Mouse (Mus musculus) lung, embryonic 16.5 days (tissue): ENCODE results near the gene Tmem234. TPM values are rescaled to one million over a fixed set of nuclear protein-coding genes. Genes with fewer than 3 reads are reported as not detected.
A peak's percentile ranks its signal among the peaks of the same experiment; 100 is the strongest.

ENCODE experiments used
- ATAC-seq: fragments of 200-750 bp; cut with Nextera tagmentation; 2 replicates; pipeline ENCODE4 v1.8.0; 2017; ENCODE audit warnings: low read depth, mild to moderate bottlenecking, moderate library complexity
- H3K27ac ChIP-seq: fragments of 300-500 bp; sonication (generic); 2 replicates; pipeline ENCODE4 v1.5.1; 2014; ENCODE audit warnings: mild to moderate bottlenecking, control low read depth, low read length
- H3K27me3 ChIP-seq: fragments of 300-500 bp; sonication (generic); 2 replicates; pipeline ENCODE4 v1.6.1; 2014; ENCODE audit warnings: low read depth, low read length, mixed read lengths; ENCODE audit not compliant: control insufficient read depth, insufficient read depth
- H3K36me3 ChIP-seq: fragments of 300-500 bp; sonication (generic); 2 replicates; pipeline ENCODE4 v1.6.1; 2014; ENCODE audit warnings: low read length; ENCODE audit not compliant: control insufficient read depth, insufficient read depth
- H3K4me1 ChIP-seq: fragments of 300-500 bp; sonication (generic); replicated peaks from 2 replicates; pipeline ENCODE4 v1.6.1; 2014; ENCODE audit warnings: low read length, mixed read lengths; ENCODE audit not compliant: control insufficient read depth, insufficient read depth
- H3K4me2 ChIP-seq: fragments of 300-500 bp; sonication (generic); 2 replicates; pipeline ENCODE4 v1.6.1; 2014; ENCODE audit warnings: low read depth, low read length, control low read depth
- H3K4me3 ChIP-seq: fragments of 300-500 bp; sonication (generic); 2 replicates; pipeline ENCODE4 v1.5.1; 2014; ENCODE audit warnings: mild to moderate bottlenecking, low read length, control low read depth
- H3K9ac ChIP-seq: fragments of 300-500 bp; sonication (generic); 2 replicates; pipeline ENCODE4 v1.6.1; 2014; ENCODE audit warnings: low read length, control low read depth
- H3K9me3 ChIP-seq: fragments of 300-500 bp; sonication (generic); 2 replicates; pipeline ENCODE4 v1.6.1; 2016; ENCODE audit warnings: low read length; ENCODE audit not compliant: control insufficient read depth
- WGBS: fragments of 180-500 bp; shearing (Covaris S2); extraction: QIAGEN DNeasy Blood & Tissue Kit; methylation state at CpG from one replicate; pipeline ENCODE4 v1.1.7; 2014; 5-methylcytosine and 5-hydroxymethylcytosine counted together
- microRNA-seq: library from miRNA; unstranded; fragments of <30 nt; microRNA quantifications from one replicate; pipeline ENCODE4, GENCODE M21; 2016
- polyA plus RNA-seq: library from polyadenylated mRNA; unstranded; fragments of >200 nt; fragmentation: Nextera tagmentation; extraction: Ambion mirVana; gene quantifications from 2 replicates; pipeline ENCODE4 v1.2.1, GENCODE M21; 2015

Tmem234 gene
- polyA plus RNA-seq, 1 experiment from 2014 or later, result 190 TPM

DNA sequence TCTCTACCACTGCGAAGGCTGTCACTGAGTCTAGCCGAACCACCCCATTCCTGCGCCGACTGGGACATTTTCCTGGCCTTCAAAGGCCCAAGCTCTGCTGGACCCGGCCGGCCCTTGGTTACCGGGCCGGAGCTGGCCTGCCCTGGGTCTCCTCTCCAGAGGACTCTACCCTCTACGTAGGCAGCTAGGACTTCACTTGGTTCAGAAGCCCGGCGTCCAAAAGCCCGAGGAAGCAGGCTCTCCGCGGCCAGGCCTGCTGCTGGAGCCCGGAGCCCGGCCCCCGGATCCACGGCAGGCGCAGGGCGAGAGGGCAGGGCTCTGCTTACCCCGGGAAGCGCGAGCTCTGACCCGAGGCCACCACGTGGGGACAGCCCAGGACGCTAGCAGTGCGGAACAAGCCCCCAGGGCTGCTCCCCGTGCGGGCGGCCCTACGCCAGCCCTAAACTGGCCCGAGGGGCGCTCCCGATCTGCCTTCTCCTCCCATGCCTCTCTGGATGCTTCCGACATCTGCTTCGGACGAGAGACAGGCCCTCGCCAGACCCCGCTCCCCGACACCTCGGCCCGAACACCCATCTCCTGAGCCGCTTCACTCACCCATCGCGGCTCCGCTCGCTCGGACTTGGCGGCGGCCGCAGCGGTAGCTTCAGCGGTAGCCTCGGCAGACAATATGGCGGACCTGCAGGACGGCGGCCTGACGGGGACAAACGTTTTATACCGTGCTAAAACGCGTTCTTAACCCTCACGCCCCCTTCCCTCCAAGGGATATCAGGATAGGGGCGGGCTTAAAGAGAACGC, 71.8 kb downstream of the Tmem234 start, which contains the start of gene Kpna6:
TSS of gene Kpna6 (minus strand) at position 685 of the 795 bp plus-strand sequence.
- under 1% methylated on average over 65 of the region's 65 CpGs for WGBS
- H3K4me1 ChIP-seq, result peaks cover 15% of the 10 kb centered on the region
- no peaks in the 10 kb centered on the region for H3K9me3 ChIP-seq
- peak; percentile 94 for ATAC-seq
- H3K36me3 ChIP-seq, result peaks cover 11% of the 10 kb centered on the region
- H3K27me3 ChIP-seq, result no peaks in the 10 kb centered on the region
- H3K27ac ChIP-seq, result peak within 1 kb of the TSS; percentile 94
- H3K9ac ChIP-seq, result peak within 1 kb of the TSS; percentile 97
- H3K4me2 ChIP-seq, result peak within 1 kb of the TSS; percentile 91
- H3K4me3 ChIP-seq, result peak within 1 kb of the TSS; percentile 100

- no peak; the same call in 1 of the 2 replicates for ATAC-seq
- Histone ChIP-seq H3K9me3 (no peaks in the 10 kb centered on the region), H3K9ac (peak overlapping the region; percentile 97), H3K4me3 (peak overlapping the region; percentile 100), H3K27me3 (no peaks in the 10 kb centered on the region), H3K4me2 (peak overlapping the region; percentile 91), H3K36me3 (peaks cover 11% of the 10 kb centered on the region), H3K4me1 (peaks cover 15% of the 10 kb centered on the region), H3K27ac (peak overlapping the region; percentile 94)
- 2% methylated on average over 10 of the region's 10 CpGs for WGBS
Measured at GRCm38 (mm10) chr4:129672878-129673449, 72.5 kb downstream of the Tmem234 start.

Small RNA genes within 50 kb of the gene (microRNA-seq; reads per million reads assigned to microRNA genes)
- not detected for gene Mir8119

Other genes starting within 250 kb of the Tmem234 start
- 21.7 and 22.0 TPM in 2 replicates for gene Zbtb8a, start 222.6 kb upstream of the Tmem234 start, polyA plus RNA-seq
- 2.7 and 4.1 TPM in 2 replicates for gene Zbtb8b, start 159.8 kb upstream of the Tmem234 start, polyA plus RNA-seq
- gene Bsdc1, start 139.1 kb upstream of the Tmem234 start, polyA plus RNA-seq, result 25.5 and 29.2 TPM in 2 replicates
- not detected in 2 replicates for gene Tssk3, start 109.6 kb upstream of the Tmem234 start, polyA plus RNA-seq
- not detected in 2 replicates for gene Fam229a, start 109.5 kb upstream of the Tmem234 start, polyA plus RNA-seq
- gene Marcksl1, start 87.1 kb upstream of the Tmem234 start, polyA plus RNA-seq, result 506 and 544 TPM in 2 replicates
- gene Hdac1, start 58.0 kb upstream of the Tmem234 start, polyA plus RNA-seq, result 243 and 247 TPM in 2 replicates
- gene Lck, start 27.0 kb upstream of the Tmem234 start, polyA plus RNA-seq, result 10.7 and 26.5 TPM in 2 replicates
- 5.3 and 6.3 TPM in 2 replicates for gene Fam167b, start 22.1 kb upstream of the Tmem234 start, polyA plus RNA-seq
- gene Eif3i, start within 50 bp of the Tmem234 start, polyA plus RNA-seq, result 229 and 231 TPM in 2 replicates
- gene Dcdc2b, start 13.6 kb downstream of the Tmem234 start, polyA plus RNA-seq, result 3.8 TPM in 2 replicates
- gene Iqcc, start 18.4 kb downstream of the Tmem234 start, polyA plus RNA-seq, result 29.3 and 29.7 TPM in 2 replicates
- gene Ccdc28b, start 23.3 kb downstream of the Tmem234 start, polyA plus RNA-seq, result 65.8 and 71.1 TPM in 2 replicates
- 80.4 and 82.6 TPM in 2 replicates for gene Txlna, start 40.4 kb downstream of the Tmem234 start, polyA plus RNA-seq
- 15.8 and 18.2 TPM in 2 replicates for gene Kpna6, start 72.1 kb downstream of the Tmem234 start, polyA plus RNA-seq
- gene Tmem39b, start 96.2 kb downstream of the Tmem234 start, polyA plus RNA-seq, result 10.5 and 13.4 TPM in 2 replicates
- gene Khdrbs1, start 141.6 kb downstream of the Tmem234 start, polyA plus RNA-seq, result 84.3 and 93.1 TPM in 2 replicates
- 302 and 330 TPM in 2 replicates for gene Ptp4a2, start 210.6 kb downstream of the Tmem234 start, polyA plus RNA-seq